Mouse (Mus musculus): ENCODE measurements at regions not wholly inside any gene's neighbourhood (a gene's known extent, or its start where the extent isn't known, plus 50 kb on each side); places are given as distances from the start of the nearest gene placed in this dataset.
A peak's percentile ranks its signal among the peaks of the same experiment; 100 is the strongest.

- Histone ChIP-seq H3K9me3 (replicated peaks; ENCODE audit: control insufficient read depth, low read length) (no peaks in the 10 kb centered on the region), H3K4me3 (ENCODE audit: low read depth, low read length) (no peak overlapping the region), H3K4me2 (ENCODE audit: low read depth, low read length) (no peak overlapping the region), H3K9ac (replicated peaks; ENCODE audit: low read length) (no peak overlapping the region), H3K36me3 (replicated peaks; ENCODE audit: control insufficient read depth, insufficient read depth, low read depth, low read length) (no peaks in the 10 kb centered on the region), H3K27ac (replicated peaks; ENCODE audit: low read depth, low read length) (no peak overlapping the region), H3K4me1 (ENCODE audit: control insufficient read depth, insufficient read depth, low read length) (no peaks in the 10 kb centered on the region), H3K27me3 (ENCODE audit: control insufficient read depth, insufficient read depth, low read length) (no peaks in the 10 kb centered on the region)
- WGBS: 81% methylated on average over 6 of the region's 6 CpGs
- no peak for ATAC-seq (replicated peaks; ENCODE audit: insufficient number of reproducible peaks, low FRiP score, low TSS enrichment, low read depth)
- DNase-seq (ENCODE audit: low spot score): no peak
Observed at GRCm38 (mm10) chr2:161241665-161242064, 132.8 kb upstream of the Chd6 start.

- H3K36me3 ChIP-seq (replicated peaks; ENCODE audit: control insufficient read depth, insufficient read depth, low read depth, low read length): no peaks in the 10 kb centered on the region
- no peaks in the 10 kb centered on the region for H3K9me3 ChIP-seq (replicated peaks; ENCODE audit: control insufficient read depth, low read length)
- no peaks in the 10 kb centered on the region for H3K27me3 ChIP-seq (ENCODE audit: control insufficient read depth, insufficient read depth, low read length)
- no peak overlapping the region for H3K4me3 ChIP-seq (ENCODE audit: low read depth, low read length)
- ATAC-seq (replicated peaks; ENCODE audit: insufficient number of reproducible peaks, low FRiP score, low TSS enrichment, low read depth): no peak
- H3K9ac ChIP-seq (replicated peaks; ENCODE audit: low read length): no peak overlapping the region
- no peaks in the 10 kb centered on the region for H3K4me1 ChIP-seq (ENCODE audit: control insufficient read depth, insufficient read depth, low read length)
- WGBS: 86% methylated on average over 9 of the region's 9 CpGs
- H3K27ac ChIP-seq (replicated peaks; ENCODE audit: low read depth, low read length): no peak overlapping the region
- DNase-seq (ENCODE audit: low spot score): no peak
- H3K4me2 ChIP-seq (ENCODE audit: low read depth, low read length): no peak overlapping the region
Observed at GRCm38 (mm10) chr2:161237280-161237819, 128.5 kb upstream of the Chd6 start.

- DNase-seq (ENCODE audit: low spot score) (no peak), ATAC-seq (replicated peaks; ENCODE audit: insufficient number of reproducible peaks, low FRiP score, low TSS enrichment, low read depth) (no peak)
- no peak overlapping the region for H3K4me3 ChIP-seq (ENCODE audit: low read depth, low read length)
- no peaks in the 10 kb centered on the region for H3K27me3 ChIP-seq (ENCODE audit: control insufficient read depth, insufficient read depth, low read length)
- no peaks in the 10 kb centered on the region for H3K36me3 ChIP-seq (replicated peaks; ENCODE audit: control insufficient read depth, insufficient read depth, low read depth, low read length)
- no peaks in the 10 kb centered on the region for H3K4me1 ChIP-seq (ENCODE audit: control insufficient read depth, insufficient read depth, low read length)
- 86% methylated on average over 9 of the region's 9 CpGs for WGBS
- H3K27ac ChIP-seq (replicated peaks; ENCODE audit: low read depth, low read length): no peak overlapping the region
- H3K4me2 ChIP-seq (ENCODE audit: low read depth, low read length): no peak overlapping the region
- H3K9me3 ChIP-seq (replicated peaks; ENCODE audit: control insufficient read depth, low read length): no peaks in the 10 kb centered on the region
- H3K9ac ChIP-seq (replicated peaks; ENCODE audit: low read length): no peak overlapping the region
Observed at GRCm38 (mm10) chr2:161233155-161233741, 124.4 kb upstream of the Chd6 start.

GRCm38 (mm10) chr2:161231405-161231804, 122.5 kb upstream of the Chd6 start:
- H3K27me3 ChIP-seq (ENCODE audit: control insufficient read depth, insufficient read depth, low read length): no peaks in the 10 kb centered on the region
- H3K4me3 ChIP-seq (ENCODE audit: low read depth, low read length): no peak overlapping the region
- no peak overlapping the region for H3K27ac ChIP-seq (replicated peaks; ENCODE audit: low read depth, low read length)
- 61% methylated on average over 4 of the region's 4 CpGs for WGBS
- no peak overlapping the region for H3K4me2 ChIP-seq (ENCODE audit: low read depth, low read length)
- no peaks in the 10 kb centered on the region for H3K9me3 ChIP-seq (replicated peaks; ENCODE audit: control insufficient read depth, low read length)
- DNase-seq (ENCODE audit: low spot score) (no peak), ATAC-seq (replicated peaks; ENCODE audit: insufficient number of reproducible peaks, low FRiP score, low TSS enrichment, low read depth) (no peak)
- H3K4me1 ChIP-seq (ENCODE audit: control insufficient read depth, insufficient read depth, low read length): no peaks in the 10 kb centered on the region
- H3K36me3 ChIP-seq (replicated peaks; ENCODE audit: control insufficient read depth, insufficient read depth, low read depth, low read length): no peaks in the 10 kb centered on the region
- no peak overlapping the region for H3K9ac ChIP-seq (replicated peaks; ENCODE audit: low read length)

- Histone ChIP-seq H3K4me1 (ENCODE audit: control insufficient read depth, insufficient read depth, low read length) (no peaks in the 10 kb centered on the region), H3K9ac (replicated peaks; ENCODE audit: low read length) (no peak overlapping the region), H3K27me3 (ENCODE audit: control insufficient read depth, insufficient read depth, low read length) (no peaks in the 10 kb centered on the region), H3K36me3 (replicated peaks; ENCODE audit: control insufficient read depth, insufficient read depth, low read depth, low read length) (no peaks in the 10 kb centered on the region), H3K9me3 (replicated peaks; ENCODE audit: control insufficient read depth, low read length) (no peaks in the 10 kb centered on the region), H3K27ac (replicated peaks; ENCODE audit: low read depth, low read length) (no peak overlapping the region), H3K4me2 (ENCODE audit: low read depth, low read length) (no peak overlapping the region), H3K4me3 (ENCODE audit: low read depth, low read length) (no peak overlapping the region)
- 69% methylated on average over 8 of the region's 8 CpGs for WGBS
- DNase-seq (ENCODE audit: low spot score) (no peak), ATAC-seq (replicated peaks; ENCODE audit: insufficient number of reproducible peaks, low FRiP score, low TSS enrichment, low read depth) (no peak)
Observed at GRCm38 (mm10) chr2:161215736-161216135, 106.9 kb upstream of the Chd6 start.

GRCm38 (mm10) chr2:161214681-161215458, 106.0 kb upstream of the Chd6 start:
- H3K27ac ChIP-seq (replicated peaks; ENCODE audit: low read depth, low read length): no peak overlapping the region
- no peak overlapping the region for H3K4me3 ChIP-seq (ENCODE audit: low read depth, low read length)
- no peaks in the 10 kb centered on the region for H3K4me1 ChIP-seq (ENCODE audit: control insufficient read depth, insufficient read depth, low read length)
- no peaks in the 10 kb centered on the region for H3K27me3 ChIP-seq (ENCODE audit: control insufficient read depth, insufficient read depth, low read length)
- ATAC-seq (replicated peaks; ENCODE audit: insufficient number of reproducible peaks, low FRiP score, low TSS enrichment, low read depth): 0 out of 2 replicates have a peak, but pooled peaks have one; percentile 64
- DNase-seq (ENCODE audit: low spot score): peak; percentile 89
- H3K4me2 ChIP-seq (ENCODE audit: low read depth, low read length): no peak overlapping the region
- 21% methylated on average over 15 of the region's 15 CpGs for WGBS
- no peaks in the 10 kb centered on the region for H3K9me3 ChIP-seq (replicated peaks; ENCODE audit: control insufficient read depth, low read length)
- H3K9ac ChIP-seq (replicated peaks; ENCODE audit: low read length): no peak overlapping the region
- H3K36me3 ChIP-seq (replicated peaks; ENCODE audit: control insufficient read depth, insufficient read depth, low read depth, low read length): no peaks in the 10 kb centered on the region

- no peak for ATAC-seq (replicated peaks; ENCODE audit: insufficient number of reproducible peaks, low FRiP score, low TSS enrichment, low read depth)
- WGBS: 82% methylated on average over 13 of the region's 13 CpGs
- H3K27ac ChIP-seq (replicated peaks; ENCODE audit: low read depth, low read length): no peak overlapping the region
Observed at GRCm38 (mm10) chr2:161212322-161212882, 103.5 kb upstream of the Chd6 start.

More at GRCm38 (mm10) chr2:161212322-161212882, 103.5 kb upstream of the Chd6 start:
- Histone ChIP-seq H3K9me3 (replicated peaks; ENCODE audit: control insufficient read depth, low read length) (no peaks in the 10 kb centered on the region), H3K4me1 (ENCODE audit: control insufficient read depth, insufficient read depth, low read length) (no peaks in the 10 kb centered on the region), H3K4me3 (ENCODE audit: low read depth, low read length) (no peak overlapping the region), H3K4me2 (ENCODE audit: low read depth, low read length) (no peak overlapping the region), H3K27me3 (ENCODE audit: control insufficient read depth, insufficient read depth, low read length) (no peaks in the 10 kb centered on the region), H3K9ac (replicated peaks; ENCODE audit: low read length) (no peak overlapping the region), H3K36me3 (replicated peaks; ENCODE audit: control insufficient read depth, insufficient read depth, low read depth, low read length) (no peaks in the 10 kb centered on the region)
- DNase-seq (ENCODE audit: low spot score): no peak
